In the genomic region with DNA sequence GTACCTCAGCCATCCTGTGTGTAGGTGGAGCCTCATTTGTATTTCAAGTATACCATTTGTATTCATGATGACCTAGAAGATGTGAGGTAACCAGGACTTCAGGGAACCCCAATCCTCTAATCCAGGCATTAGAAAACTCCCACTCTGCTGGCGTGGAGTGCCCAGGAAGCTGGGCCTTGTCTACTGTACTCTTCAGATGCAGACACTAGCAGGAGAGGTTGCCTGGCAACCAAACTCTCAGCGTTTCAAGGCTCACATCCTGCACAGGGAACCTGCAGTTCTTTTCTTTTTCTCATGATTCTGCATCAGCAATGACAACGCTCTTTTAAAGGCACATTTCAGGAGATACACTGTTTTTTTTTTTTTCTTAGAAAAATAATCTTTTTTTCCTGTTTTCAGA, we compare ENCODE assay signal across 9 mouse cellular contexts.
DNase-seq lines count a peak whose midpoint lies in the region.
"Had no signal": no experiment of that assay in that cellular context is flagged by ENCODE, and none has a peak within 500 bp of the region (broad histone marks: within the 10 kb centered on the region; RNA-seq: fewer than 3 reads in every experiment).

No protein-coding gene starts in this region.

- peak; percentile 72 for DNase-seq in CD4-positive, CD25-positive, alpha-beta regulatory T cell, adult 2 months (ENCODE audit: low read depth, low spot score)
- DNase-seq in T-cell, adult 2 months (ENCODE audit: low spot score) = peak; percentile 30
- DNase-seq in induced T-regulatory cell, adult 2 months (ENCODE audit: low read depth) = peak; percentile 64
- DNase-seq in naive thymus-derived CD4-positive, alpha-beta T cell, adult 2 months (ENCODE audit: low read depth) = peak; percentile 46
- DNase-seq in cerebellum, adult 9-11 months = no peak
- no peak for DNase-seq in urinary bladder, postnatal 36 days (ENCODE audit: low spot score in 2 of 2)
- no peak for DNase-seq in B cell, adult 2 months
- DNase-seq: heart, adult 2 months; kidney, adult 18-20 months had no signal

Comparison
In these comparisons a context has a peak if more than half of its experiments do, and no peak if none do; other contexts are left out.
1. DNase-seq: peak in CD4-positive, CD25-positive, alpha-beta regulatory T cell, adult 2 months (single experiment), T-cell, adult 2 months (single experiment), induced T-regulatory cell, adult 2 months (single experiment) and naive thymus-derived CD4-positive, alpha-beta T cell, adult 2 months (single experiment); none in cerebellum, adult 9-11 months (single experiment), urinary bladder, postnatal 36 days (0 of 2) and B cell, adult 2 months (0 of 2).